Mouse (Mus musculus) lung, adult 10 weeks (tissue): ENCODE measurements around the gene Adgb. TPM values are rescaled to one million over a fixed set of nuclear protein-coding genes. Genes with fewer than 3 reads are reported as not detected.

Experiments used
- polyA plus RNA-seq: library from polyadenylated mRNA; stranded (reverse); fragments of 350-450 nt; fragmentation: Illumina TruSeq; extraction: RNeasy Lipid Tissue Mini Kit (QIAGEN cat#74804); gene quantifications from one replicate; pipeline ENCODE4 v1.2.3, GENCODE M21; 2014; ENCODE audit warnings: low read depth, low replicate concordance; ENCODE audit not compliant: insufficient read depth

Adgb gene
- 2.1 TPM for polyA plus RNA-seq

DNA sequence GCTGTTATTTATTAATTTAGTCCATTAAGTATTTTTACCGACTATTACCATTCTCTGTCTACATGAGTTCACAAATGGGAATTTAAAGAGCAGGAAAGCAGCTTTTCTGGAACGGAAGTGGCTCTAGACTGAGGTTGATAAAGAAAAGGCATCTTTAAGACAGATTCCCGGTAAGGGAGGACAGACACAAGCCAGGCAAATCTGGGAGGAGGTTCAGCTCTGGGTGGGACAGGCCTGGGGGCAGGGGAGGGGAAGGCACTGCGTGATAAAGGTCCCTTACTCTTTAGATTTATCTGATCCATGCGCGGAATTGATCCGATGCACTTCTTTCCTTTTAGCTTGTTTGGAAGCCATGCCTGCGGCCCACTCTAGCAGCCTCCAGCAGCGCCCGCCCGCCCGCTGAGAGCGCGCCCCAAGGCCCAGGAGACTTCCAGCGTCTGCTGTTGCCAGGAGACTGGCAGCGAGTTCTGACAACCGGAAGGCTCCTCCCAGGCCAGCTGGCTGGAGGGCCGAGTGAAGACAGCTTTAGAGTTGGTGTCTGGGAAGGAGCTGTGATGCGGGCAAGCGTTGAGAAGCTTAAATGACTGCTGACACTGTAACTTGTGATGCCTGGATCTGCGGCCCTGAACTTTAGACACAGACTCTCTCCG is at the start of gene Adgb:
Gene Adgb, minus strand, starts transcription at position 366 of the 650 bp plus-strand sequence.

Other genes with a start within 250 kb of the Adgb start
- gene Rab32, start 85.9 kb upstream of the Adgb start, polyA plus RNA-seq: 13.0 TPM
- gene Gm10944, start 209.0 kb upstream of the Adgb start, polyA plus RNA-seq: not detected